Mouse (Mus musculus): ENCODE results near the gene Zfyve26. TPM values are rescaled to one million over a fixed set of nuclear protein-coding genes. Genes with fewer than 3 reads are reported as not detected.
A peak's percentile ranks its signal among the peaks of the same experiment; 100 is the strongest.
"Not testable (repeated sequence)": the region's sequence is repeated elsewhere in the genome, so short reads cannot be mapped to it uniquely, and the experiment has no call there.

Gene Zfyve26
- polyA plus RNA-seq, 1 experiment from 2014 or later, result 4.8 TPM

GRCm38 (mm10) chr12:79327868-79328267 is 31.8 kb upstream of the Zfyve26 start:
- Histone ChIP-seq H3K27ac (ENCODE audit: low read depth) (no peak overlapping the region), H3K9me3 (ENCODE audit: low read length) (no peaks in the 10 kb centered on the region), H3K4me3 (ENCODE audit: low read depth, low read length) (no peak overlapping the region), H3K27me3 (ENCODE audit: insufficient read depth, low read length) (no peaks in the 10 kb centered on the region), H3K4me1 (ENCODE audit: insufficient read depth) (0 out of 2 replicates have a peak, but pooled peaks cover 2% of the 10 kb centered on the region), H3K4me2 (ENCODE audit: low read depth, low read length) (no peak overlapping the region), H3K36me3 (replicated peaks; ENCODE audit: insufficient read depth, low read length) (no peaks in the 10 kb centered on the region), H3K9ac (replicated peaks) (no peak overlapping the region)
- TF ChIP-seq EP300 (IDR thresholded peaks at IDR 0.05; ENCODE audit: low read depth) (no peak), CTCF (IDR thresholded peaks at IDR 0.05; ENCODE audit: low read depth) (no peak)
- 95% methylated on average over 2 of the region's 2 CpGs for WGBS (ENCODE audit: insufficient replicate concordance)
- ATAC-seq (no peak), DNase-seq (no peak)

GRCm38 (mm10) chr12:79326745-79327144 is 30.6 kb upstream of the Zfyve26 start:
- WGBS (ENCODE audit: insufficient replicate concordance), result 40% methylated on average over 2 of the region's 2 CpGs
- H3K27me3 ChIP-seq (ENCODE audit: insufficient read depth, low read length), result no peaks in the 10 kb centered on the region
- H3K27ac ChIP-seq (ENCODE audit: low read depth), result no peak overlapping the region
- DNase-seq (no peak), ATAC-seq (no peak)
- H3K9ac ChIP-seq (replicated peaks), result no peak overlapping the region
- H3K9me3 ChIP-seq (ENCODE audit: low read length), result no peaks in the 10 kb centered on the region
- H3K4me1 ChIP-seq (ENCODE audit: insufficient read depth), result no peaks in the 10 kb centered on the region
- no peaks in the 10 kb centered on the region for H3K36me3 ChIP-seq (replicated peaks; ENCODE audit: insufficient read depth, low read length)
- H3K4me2 ChIP-seq (ENCODE audit: low read depth, low read length), result no peak overlapping the region
- no peak for TF ChIP-seq EP300 (IDR thresholded peaks at IDR 0.05; ENCODE audit: low read depth)
- H3K4me3 ChIP-seq (ENCODE audit: low read depth, low read length), result no peak overlapping the region

- no peak for TF ChIP-seq EP300 (IDR thresholded peaks at IDR 0.05; ENCODE audit: low read depth)
- TF ChIP-seq CTCF (IDR thresholded peaks at IDR 0.05; ENCODE audit: low read depth), result no peak
- no peaks in the 10 kb centered on the region for H3K27me3 ChIP-seq (ENCODE audit: insufficient read depth, low read length)
- no peak overlapping the region for H3K27ac ChIP-seq (ENCODE audit: low read depth)
- no peaks in the 10 kb centered on the region for H3K9me3 ChIP-seq (ENCODE audit: low read length)
- DNase-seq, result no peak
- no peak overlapping the region for H3K4me2 ChIP-seq (ENCODE audit: low read depth, low read length)
- no peaks in the 10 kb centered on the region for H3K36me3 ChIP-seq (replicated peaks; ENCODE audit: insufficient read depth, low read length)
- H3K4me3 ChIP-seq (ENCODE audit: low read depth, low read length), result no peak overlapping the region
- no peak for ATAC-seq
- H3K9ac ChIP-seq (replicated peaks), result no peak overlapping the region
- WGBS (ENCODE audit: insufficient replicate concordance), result 58% methylated on average over 2 of the region's 2 CpGs
- no peaks in the 10 kb centered on the region for H3K4me1 ChIP-seq (ENCODE audit: insufficient read depth)
These were observed 30.1 kb upstream of the Zfyve26 start for GRCm38 (mm10) chr12:79326236-79326635.

GRCm38 (mm10) chr12:79322539-79322938 is 26.4 kb upstream of the Zfyve26 start:
- H3K27me3 ChIP-seq (ENCODE audit: insufficient read depth, low read length); H3K4me2 ChIP-seq (ENCODE audit: low read depth, low read length); ATAC-seq; H3K36me3 ChIP-seq (replicated peaks; ENCODE audit: insufficient read depth, low read length); H3K4me3 ChIP-seq (ENCODE audit: low read depth, low read length); H3K4me1 ChIP-seq (ENCODE audit: insufficient read depth); DNase-seq; H3K9ac ChIP-seq (replicated peaks); H3K9me3 ChIP-seq (ENCODE audit: low read length); H3K27ac ChIP-seq (ENCODE audit: low read depth): not testable (repeated sequence)
- peak; percentile 62 for TF ChIP-seq CTCF (IDR thresholded peaks at IDR 0.05; ENCODE audit: low read depth)
- WGBS (ENCODE audit: insufficient replicate concordance), result 59% methylated on average over 2 of the region's 2 CpGs

GRCm38 (mm10) chr12:79320895-79321294 is 24.8 kb upstream of the Zfyve26 start:
- H3K4me1 ChIP-seq (ENCODE audit: insufficient read depth), result peaks cover 6% of the 10 kb centered on the region; the same call in 1 of the 2 replicates
- no peak overlapping the region for H3K4me3 ChIP-seq (ENCODE audit: low read depth, low read length)
- H3K27ac ChIP-seq (ENCODE audit: low read depth), result peak overlapping the region; percentile 51; the same call in 1 of the 2 replicates
- no peaks in the 10 kb centered on the region for H3K9me3 ChIP-seq (ENCODE audit: low read length)
- ATAC-seq (peak; percentile 35; the same call in 1 of the 2 replicates), DNase-seq (peak; percentile 33)
- H3K27me3 ChIP-seq (ENCODE audit: insufficient read depth, low read length), result no peaks in the 10 kb centered on the region
- WGBS (ENCODE audit: insufficient replicate concordance), result 60% methylated on average over 5 of the region's 5 CpGs
- H3K9ac ChIP-seq (replicated peaks), result no peak overlapping the region
- no peak for TF ChIP-seq EP300 (IDR thresholded peaks at IDR 0.05; ENCODE audit: low read depth)
- no peak for TF ChIP-seq CTCF (IDR thresholded peaks at IDR 0.05; ENCODE audit: low read depth)
- H3K4me2 ChIP-seq (ENCODE audit: low read depth, low read length), result no peak overlapping the region
- H3K36me3 ChIP-seq (replicated peaks; ENCODE audit: insufficient read depth, low read length), result no peaks in the 10 kb centered on the region

GRCm38 (mm10) chr12:79317339-79317738 is 21.2 kb upstream of the Zfyve26 start:
- Histone ChIP-seq H3K4me2 (ENCODE audit: low read depth, low read length) (no peak overlapping the region), H3K36me3 (replicated peaks; ENCODE audit: insufficient read depth, low read length) (no peaks in the 10 kb centered on the region), H3K9ac (replicated peaks) (no peak overlapping the region), H3K9me3 (ENCODE audit: low read length) (no peaks in the 10 kb centered on the region), H3K27ac (ENCODE audit: low read depth) (no peak overlapping the region), H3K4me3 (ENCODE audit: low read depth, low read length) (no peak overlapping the region), H3K27me3 (ENCODE audit: insufficient read depth, low read length) (no peaks in the 10 kb centered on the region), H3K4me1 (ENCODE audit: insufficient read depth) (peaks cover 6% of the 10 kb centered on the region; the same call in 1 of the 2 replicates)
- ATAC-seq, result no peak
- no peak for DNase-seq
- 76% methylated on average over 5 of the region's 5 CpGs for whole genome bisulfite sequencing (ENCODE audit: insufficient replicate concordance)
- TF ChIP-seq EP300 (IDR thresholded peaks at IDR 0.05; ENCODE audit: low read depth), result no peak
- no peak for TF ChIP-seq CTCF (IDR thresholded peaks at IDR 0.05; ENCODE audit: low read depth)

- H3K9ac ChIP-seq (replicated peaks), result no peak overlapping the region
- no peaks in the 10 kb centered on the region for H3K9me3 ChIP-seq (ENCODE audit: low read length)
- no peak overlapping the region for H3K4me3 ChIP-seq (ENCODE audit: low read depth, low read length)
- H3K27ac ChIP-seq (ENCODE audit: low read depth), result no peak overlapping the region
- peaks cover 6% of the 10 kb centered on the region; the same call in 1 of the 2 replicates for H3K4me1 ChIP-seq (ENCODE audit: insufficient read depth)
- DNase-seq (no peak), ATAC-seq (0 out of 2 replicates have a peak, but pooled peaks have one; percentile 19)
- TF ChIP-seq EP300 (IDR thresholded peaks at IDR 0.05; ENCODE audit: low read depth), result no peak
- TF ChIP-seq CTCF (IDR thresholded peaks at IDR 0.05; ENCODE audit: low read depth), result no peak
- H3K27me3 ChIP-seq (ENCODE audit: insufficient read depth, low read length), result no peaks in the 10 kb centered on the region
- 75% methylated on average over 4 of the region's 4 CpGs for WGBS (ENCODE audit: insufficient replicate concordance)
- no peaks in the 10 kb centered on the region for H3K36me3 ChIP-seq (replicated peaks; ENCODE audit: insufficient read depth, low read length)
- H3K4me2 ChIP-seq (ENCODE audit: low read depth, low read length), result no peak overlapping the region
These were observed 17.6 kb upstream of the Zfyve26 start for GRCm38 (mm10) chr12:79313721-79314120.

Data from liver, postnatal 0 days (tissue).